Mouse (Mus musculus): ENCODE results near the gene Pde1c. TPM values are rescaled to one million over a fixed set of nuclear protein-coding genes. Genes with fewer than 3 reads are reported as not detected.

Gene Pde1c
- total RNA-seq, 2 experiments from 2014 or later, result 0.85 to 2.1 TPM

- no peak for ATAC-seq (replicated peaks; ENCODE audit: low FRiP score, poor library complexity, severe bottlenecking)
Measured at GRCm38 (mm10) chr6:56476581-56476980, 92.3 kb downstream of the Pde1c start.

- ATAC-seq (replicated peaks; ENCODE audit: low FRiP score, poor library complexity, severe bottlenecking), result no peak
Measured at GRCm38 (mm10) chr6:56458098-56458497, 110.8 kb downstream of the Pde1c start.

- ATAC-seq (replicated peaks; ENCODE audit: low FRiP score, poor library complexity, severe bottlenecking), result no peak
Measured at GRCm38 (mm10) chr6:56447917-56448316, 121.0 kb downstream of the Pde1c start.

- ATAC-seq (replicated peaks; ENCODE audit: low FRiP score, poor library complexity, severe bottlenecking), result no peak
Measured at GRCm38 (mm10) chr6:56441501-56441900, 127.4 kb downstream of the Pde1c start.

GRCm38 (mm10) chr6:56425846-56426245 lies 143.1 kb downstream of the Pde1c start:
- no peak for ATAC-seq (replicated peaks; ENCODE audit: low FRiP score, poor library complexity, severe bottlenecking)

GRCm38 (mm10) chr6:56422866-56423265 lies 146.0 kb downstream of the Pde1c start:
- ATAC-seq (replicated peaks; ENCODE audit: low FRiP score, poor library complexity, severe bottlenecking), result no peak

- no peak for ATAC-seq (replicated peaks; ENCODE audit: low FRiP score, poor library complexity, severe bottlenecking)
Measured at GRCm38 (mm10) chr6:56416191-56416590, 152.7 kb downstream of the Pde1c start.

GRCm38 (mm10) chr6:56389178-56389577 lies 179.7 kb downstream of the Pde1c start:
- ATAC-seq (replicated peaks; ENCODE audit: low FRiP score, poor library complexity, severe bottlenecking), result no peak

GRCm38 (mm10) chr6:56376359-56376758 lies 192.5 kb downstream of the Pde1c start:
- no peak for ATAC-seq (replicated peaks; ENCODE audit: low FRiP score, poor library complexity, severe bottlenecking)

GRCm38 (mm10) chr6:56374180-56374579 lies 194.7 kb downstream of the Pde1c start:
- no peak for ATAC-seq (replicated peaks; ENCODE audit: low FRiP score, poor library complexity, severe bottlenecking)

GRCm38 (mm10) chr6:56373753-56374152 lies 195.2 kb downstream of the Pde1c start:
- no peak for ATAC-seq (replicated peaks; ENCODE audit: low FRiP score, poor library complexity, severe bottlenecking)

- no peak for ATAC-seq (replicated peaks; ENCODE audit: low FRiP score, poor library complexity, severe bottlenecking)
Measured at GRCm38 (mm10) chr6:56373046-56373751, 195.7 kb downstream of the Pde1c start.

GRCm38 (mm10) chr6:56369462-56369861 lies 199.4 kb downstream of the Pde1c start:
- no peak for ATAC-seq (replicated peaks; ENCODE audit: low FRiP score, poor library complexity, severe bottlenecking)

GRCm38 (mm10) chr6:56368116-56368515 lies 200.8 kb downstream of the Pde1c start:
- ATAC-seq (replicated peaks; ENCODE audit: low FRiP score, poor library complexity, severe bottlenecking), result no peak

GRCm38 (mm10) chr6:56367257-56367656 lies 201.6 kb downstream of the Pde1c start:
- no peak for ATAC-seq (replicated peaks; ENCODE audit: low FRiP score, poor library complexity, severe bottlenecking)

GRCm38 (mm10) chr6:56362650-56363049 lies 206.3 kb downstream of the Pde1c start:
- no peak for ATAC-seq (replicated peaks; ENCODE audit: low FRiP score, poor library complexity, severe bottlenecking)

- no peak for ATAC-seq (replicated peaks; ENCODE audit: low FRiP score, poor library complexity, severe bottlenecking)
Measured at GRCm38 (mm10) chr6:56362128-56362545, 206.8 kb downstream of the Pde1c start.

- ATAC-seq (replicated peaks; ENCODE audit: low FRiP score, poor library complexity, severe bottlenecking), result no peak
Measured at GRCm38 (mm10) chr6:56361348-56362127, 207.4 kb downstream of the Pde1c start.

GRCm38 (mm10) chr6:56360086-56360485 lies 208.8 kb downstream of the Pde1c start:
- ATAC-seq (replicated peaks; ENCODE audit: low FRiP score, poor library complexity, severe bottlenecking), result no peak

- no peak for ATAC-seq (replicated peaks; ENCODE audit: low FRiP score, poor library complexity, severe bottlenecking)
Measured at GRCm38 (mm10) chr6:56359126-56359525, 209.8 kb downstream of the Pde1c start.

GRCm38 (mm10) chr6:56347207-56347606 lies 221.7 kb downstream of the Pde1c start:
- no peak for ATAC-seq (replicated peaks; ENCODE audit: low FRiP score, poor library complexity, severe bottlenecking)

Measured in erythroblast, adult 5-6 weeks (primary cell).